Mouse (Mus musculus) G1E-ER4 (cell line): Measurements from ENCODE around the gene Crocc2. TPM values are rescaled to one million over a fixed set of nuclear protein-coding genes. Genes with fewer than 3 reads are reported as not detected.

Experiments
- GATA1 ChIP-seq: IDR thresholded peaks from one replicate; pipeline ENCODE4 v1.8.0; 2012; ENCODE audit warnings: low read length, inconsistent platforms
- polyA plus RNA-seq: library from polyadenylated mRNA; stranded (reverse); fragments of >175 nt; gene quantifications from 2 replicates; pipeline ENCODE4 v1.2.3, GENCODE M21; 2012

Gene Crocc2
- polyA plus RNA-seq, 1 experiment: not detected

- no peak for TF ChIP-seq GATA1
Measured at GRCm38 (mm10) chr1:93270516-93271240, 102.2 kb downstream of the Crocc2 start.

DNA sequence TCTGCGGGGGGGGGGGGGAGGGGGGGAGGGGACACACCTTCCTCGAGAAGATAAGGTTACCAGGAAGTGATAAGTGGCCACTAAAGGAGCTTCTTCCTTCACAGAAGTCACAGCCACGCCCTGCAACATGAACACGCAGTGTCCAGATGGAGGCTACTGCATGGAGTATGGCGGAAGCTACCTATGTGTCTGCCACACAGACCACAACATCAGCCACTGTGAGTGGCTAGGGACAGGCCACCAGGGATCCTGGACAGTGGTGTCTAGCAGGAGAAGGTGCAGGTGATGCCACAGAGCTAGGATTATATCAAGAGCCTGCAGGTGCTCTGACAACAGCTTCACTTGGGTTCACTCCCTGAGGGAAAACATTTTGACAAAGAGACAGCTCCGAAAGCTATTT, 103.2 kb downstream of the Crocc2 start:
- no peak for TF ChIP-seq GATA1

- no peak for TF ChIP-seq GATA1
Measured at GRCm38 (mm10) chr1:93272409-93272821, 103.9 kb downstream of the Crocc2 start.

DNA sequence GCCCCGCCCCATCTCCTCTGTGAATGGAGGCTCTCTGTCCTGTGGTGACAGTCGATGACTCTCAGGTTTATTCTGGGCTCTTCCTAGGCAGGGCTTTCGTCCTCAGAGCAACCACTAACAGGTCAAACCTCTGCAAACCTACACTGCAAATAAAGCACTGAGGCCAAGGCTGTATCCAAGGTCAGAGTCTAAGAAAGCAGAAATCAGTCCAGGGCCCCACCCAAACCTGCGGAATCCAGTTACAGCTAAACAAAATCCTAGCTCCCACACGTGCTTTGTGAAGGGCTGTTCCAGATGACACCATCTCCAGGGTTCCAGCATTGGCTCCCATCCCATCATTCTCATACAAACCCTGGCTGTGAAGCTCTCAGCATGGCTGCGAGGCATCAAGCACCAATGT, 107.0 kb downstream of the Crocc2 start:
- no peak for TF ChIP-seq GATA1

- no peak for TF ChIP-seq GATA1
Measured at GRCm38 (mm10) chr1:93277041-93277440, 108.5 kb downstream of the Crocc2 start.

Other genes with a start within 250 kb of the Crocc2 start
- 46.7 and 49.4 TPM in 2 replicates for gene Capn10, start 234.3 kb upstream of the Crocc2 start, polyA plus RNA-seq
- gene Gpr35, start 217.9 kb upstream of the Crocc2 start, polyA plus RNA-seq: 0.02 TPM in 1 of 2 replicates, not detected in the other
- not detected in 2 replicates for gene Aqp12, start 162.4 kb upstream of the Crocc2 start, polyA plus RNA-seq
- not detected in 2 replicates for gene Kif1a, start 66.8 kb upstream of the Crocc2 start, polyA plus RNA-seq
- not detected in 2 replicates for gene Agxt, start 33.5 kb upstream of the Crocc2 start, polyA plus RNA-seq
- gene 2310007B03Rik, start 7.8 kb upstream of the Crocc2 start, polyA plus RNA-seq: not detected in 2 replicates
- not detected in 2 replicates for gene Sned1, start 67.1 kb downstream of the Crocc2 start, polyA plus RNA-seq
- gene Mterf4, start 137.2 kb downstream of the Crocc2 start, polyA plus RNA-seq: 5.1 and 6.1 TPM in 2 replicates
- gene Ppp1r7, start 174.1 kb downstream of the Crocc2 start, polyA plus RNA-seq: 17.1 and 70.5 TPM in 2 replicates
- 4.0 and 7.8 TPM in 2 replicates for gene Pask, start 174.8 kb downstream of the Crocc2 start, polyA plus RNA-seq
- gene Ano7, start 205.2 kb downstream of the Crocc2 start, polyA plus RNA-seq: not detected in 2 replicates